In the genomic region with DNA sequence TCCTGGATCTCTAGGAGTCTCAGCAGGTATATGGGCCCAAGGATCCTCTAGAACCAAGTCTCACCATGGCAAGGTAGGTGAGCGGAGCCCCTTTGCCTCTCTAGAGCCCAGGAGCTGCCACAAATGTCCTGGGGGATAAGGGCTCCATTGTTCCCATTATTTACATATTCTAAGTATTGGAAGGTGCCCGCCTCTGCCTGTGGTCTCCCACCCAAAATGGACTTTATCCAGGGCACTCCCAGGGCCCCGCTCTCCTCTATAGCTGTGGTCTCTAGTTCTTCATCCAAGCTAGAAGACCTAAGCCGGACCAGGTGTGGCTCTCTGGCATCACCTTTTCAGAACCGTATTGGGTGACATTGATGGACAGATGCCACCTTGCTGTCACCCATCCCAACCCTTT, we compare ENCODE assay signal across 15 mouse cellular contexts. TPM values are rescaled to one million over a fixed set of nuclear protein-coding genes. Genes with fewer than 3 reads are reported as not detected.
DNase-seq lines count a peak whose midpoint lies in the region; ATAC-seq lines count a peak whose summit lies in the region.
"Had no signal": no experiment of that assay in that cellular context is flagged by ENCODE, and none has a peak within 500 bp of the region (broad histone marks: within the 10 kb centered on the region; RNA-seq: fewer than 3 reads in every experiment).

A gene (minus strand): TSS at position 101 of the 400 bp plus-strand sequence.

- 0 out of 2 replicates have a peak within 1 kb of the TSS, but pooled peaks have one; percentile 50 for H3K27ac ChIP-seq in heart, embryonic 15.5 days
- H3K27ac ChIP-seq in forebrain, embryonic 12.5 days, result peak within 1 kb of the TSS; percentile 95
- peak within 1 kb of the TSS; percentile 98 for H3K27ac ChIP-seq in neural tube, embryonic 13.5 days (replicated peaks)

- no peak for DNase-seq in heart, adult 11 months
- DNase-seq in large intestine, adult 2 months (ENCODE audit: low read depth, low spot score), result no peak
- no peak for DNase-seq in adrenal gland, postnatal 10 days
- DNase-seq in right cerebral cortex, postnatal 14 days, result no peak
- no peak for DNase-seq in kidney, postnatal 4 days
- DNase-seq: adrenal gland, postnatal 14 days; cerebellum, adult 2 months; gastrocnemius, postnatal 14 days; lung, postnatal 36 days; thymus, postnatal 36 days had no signal

- no peak within 1 kb of the TSS for H3K4me3 ChIP-seq in heart, embryonic 15.5 days
- no peak within 1 kb of the TSS for H3K4me3 ChIP-seq in forebrain, embryonic 12.5 days (replicated peaks)
- no peak within 1 kb of the TSS for H3K4me3 ChIP-seq in neural tube, embryonic 13.5 days
- H3K4me3 ChIP-seq: intestine, embryonic 15.5 days; limb, embryonic 15.5 days had no signal

- no peak within 1 kb of the TSS for H3K9ac ChIP-seq in heart, embryonic 15.5 days
- no peak within 1 kb of the TSS for H3K9ac ChIP-seq in forebrain, embryonic 12.5 days
- H3K9ac ChIP-seq in neural tube, embryonic 13.5 days, result no peak within 1 kb of the TSS
- H3K9ac ChIP-seq: intestine, embryonic 15.5 days; limb, embryonic 15.5 days had no signal

- H3K4me2 ChIP-seq in heart, embryonic 15.5 days, result no peak within 1 kb of the TSS
- H3K4me2 ChIP-seq in forebrain, embryonic 12.5 days, result no peak within 1 kb of the TSS
- H3K4me2 ChIP-seq in neural tube, embryonic 13.5 days, result no peak within 1 kb of the TSS

- H3K4me1 ChIP-seq in heart, embryonic 15.5 days (replicated peaks), result peaks cover 10% of the 10 kb centered on the region
- H3K4me1 ChIP-seq in forebrain, embryonic 12.5 days, result peaks cover 30% of the 10 kb centered on the region
- peaks cover 34% of the 10 kb centered on the region for H3K4me1 ChIP-seq in neural tube, embryonic 13.5 days (replicated peaks)

- H3K36me3 ChIP-seq in heart, embryonic 15.5 days, result no peaks in the 10 kb centered on the region
- no peaks in the 10 kb centered on the region for H3K36me3 ChIP-seq in forebrain, embryonic 12.5 days (replicated peaks)
- H3K36me3 ChIP-seq in neural tube, embryonic 13.5 days, result no peaks in the 10 kb centered on the region
- H3K36me3 ChIP-seq: intestine, embryonic 15.5 days; limb, embryonic 15.5 days had no signal

- 90% methylated on average over 5 of the region's 5 CpGs for WGBS in heart, embryonic 15.5 days
- WGBS in forebrain, embryonic 12.5 days, result 91% methylated on average over 5 of the region's 5 CpGs
- WGBS in large intestine, adult 2 months, result 77% methylated on average over 5 of the region's 5 CpGs
- WGBS in neural tube, embryonic 13.5 days, result 85% methylated on average over 5 of the region's 5 CpGs

- H3K9me3 ChIP-seq in heart, embryonic 15.5 days (replicated peaks), result no peaks in the 10 kb centered on the region
- no peaks in the 10 kb centered on the region for H3K9me3 ChIP-seq in forebrain, embryonic 12.5 days
- no peaks in the 10 kb centered on the region for H3K9me3 ChIP-seq in neural tube, embryonic 13.5 days
- H3K9me3 ChIP-seq: intestine, embryonic 15.5 days; limb, embryonic 15.5 days had no signal

- ATAC-seq in heart, embryonic 15.5 days (replicated peaks; ENCODE audit: insufficient number of reproducible peaks, insufficient read depth, low FRiP score, low read depth), result no peak
- no peak for ATAC-seq in forebrain, embryonic 12.5 days (ENCODE audit: low FRiP score)
- no peak for ATAC-seq in neural tube, embryonic 13.5 days (ENCODE audit: low read depth)
- ATAC-seq: intestine, embryonic 15.5 days had no signal

- H3K27me3 ChIP-seq in heart, embryonic 15.5 days, result no peaks in the 10 kb centered on the region
- no peaks in the 10 kb centered on the region for H3K27me3 ChIP-seq in forebrain, embryonic 12.5 days
- no peaks in the 10 kb centered on the region for H3K27me3 ChIP-seq in neural tube, embryonic 13.5 days
- H3K27me3 ChIP-seq: intestine, embryonic 15.5 days; limb, embryonic 15.5 days had no signal

RNA-seq across cellular contexts. Expression of the gene that starts here (rescaled TPM):
- polyA plus RNA-seq in heart, embryonic 15.5 days (2015; fragmentation: Nextera tagmentation; extraction: Ambion mirVana), result not detected in 2 replicates
- polyA plus RNA-seq in forebrain, embryonic 12.5 days (2016; fragmentation: Nextera tagmentation; extraction: Ambion mirVana), result 0.40 and 0.47 TPM in 2 replicates
- 11.3 and 17.2 TPM in 2 replicates for polyA plus RNA-seq in large intestine, adult 2 months (2012; rRNA removed)
- 0.36 and 0.55 TPM in 2 replicates for polyA plus RNA-seq in neural tube, embryonic 13.5 days (2015; fragmentation: Nextera tagmentation; extraction: Ambion mirVana)
- total RNA-seq in adrenal gland, postnatal 10 days (2021), result under 1 TPM; 0.27 to 0.48 TPM
